Mouse (Mus musculus): ENCODE measurements around the gene Tmem89. TPM values are rescaled to one million over a fixed set of nuclear protein-coding genes. Genes with fewer than 3 reads are reported as not detected.
A peak's percentile ranks its signal among the peaks of the same experiment; 100 is the strongest.

The Tmem89 gene
- polyA plus RNA-seq (2015; fragmentation: Nextera tagmentation; extraction: Ambion mirVana): 0.78 and 1.1 TPM in 2 replicates

DNA sequence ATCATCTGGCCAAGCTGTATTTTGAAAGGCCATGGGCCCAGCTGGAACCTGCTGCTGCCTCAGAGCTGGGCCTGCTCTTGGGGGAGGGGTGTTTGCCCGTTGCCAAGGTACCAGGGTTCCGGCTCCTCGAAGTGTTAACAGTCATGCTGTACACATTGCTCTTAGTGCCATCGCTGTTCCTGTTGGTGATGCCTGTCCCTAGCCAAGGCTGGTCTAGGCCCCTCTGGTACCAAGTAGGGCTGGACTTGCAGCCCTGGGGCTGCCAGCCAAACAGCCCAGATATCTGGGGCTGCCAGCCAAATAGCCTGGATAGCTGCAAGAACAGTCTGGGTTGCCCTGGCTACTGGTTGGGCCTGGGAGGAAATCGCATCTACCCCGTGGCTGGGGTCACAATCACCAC is at the start of gene Tmem89:
Tmem89 (plus strand) TSS at position 129 of the 400 bp plus-strand sequence.
- Histone ChIP-seq H3K9ac (ENCODE audit: low read length) (no peak within 1 kb of the TSS), H3K36me3 (ENCODE audit: control insufficient read depth, insufficient read depth, low read length) (no peaks in the 10 kb centered on the region), H3K4me3 (ENCODE audit: low read length) (no peak within 1 kb of the TSS), H3K4me1 (replicated peaks; ENCODE audit: control insufficient read depth, insufficient read depth, low read length) (no peaks in the 10 kb centered on the region), H3K27ac (ENCODE audit: low read length) (no peak within 1 kb of the TSS), H3K4me2 (ENCODE audit: low read depth, low read length) (no peak within 1 kb of the TSS), H3K9me3 (ENCODE audit: control insufficient read depth, low read length) (no peaks in the 10 kb centered on the region), H3K27me3 (ENCODE audit: control insufficient read depth, insufficient read depth, low read depth, low read length) (no peaks in the 10 kb centered on the region)
- ATAC-seq (ENCODE audit: low read depth): peak; percentile 47
- WGBS: 46% methylated on average over 6 of the region's 6 CpGs

DNA sequence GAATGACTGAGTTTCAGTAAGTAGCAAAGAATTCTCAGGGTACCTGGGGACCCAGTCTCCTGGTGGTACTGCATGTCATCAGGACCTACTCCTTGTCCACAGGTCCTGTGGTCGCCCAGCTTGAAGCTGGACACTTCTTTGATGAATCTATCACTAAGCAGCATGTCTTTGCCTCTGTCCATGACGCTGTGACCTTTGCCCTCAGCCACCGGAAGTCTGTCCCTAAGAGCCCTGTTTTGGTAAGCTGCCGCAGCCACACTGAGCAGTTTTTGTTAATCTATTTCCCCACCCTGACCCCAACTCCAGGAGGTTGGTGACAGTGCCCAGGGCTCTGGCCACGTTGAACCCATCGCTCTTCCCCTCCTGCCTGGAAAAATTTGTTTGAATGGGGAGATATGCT is 2.1 kb upstream of the Tmem89 start:
- Histone ChIP-seq H3K27me3 (ENCODE audit: control insufficient read depth, insufficient read depth, low read depth, low read length) (no peaks in the 10 kb centered on the region), H3K4me1 (replicated peaks; ENCODE audit: control insufficient read depth, insufficient read depth, low read length) (no peaks in the 10 kb centered on the region), H3K4me2 (ENCODE audit: low read depth, low read length) (no peak overlapping the region), H3K9me3 (ENCODE audit: control insufficient read depth, low read length) (no peaks in the 10 kb centered on the region), H3K4me3 (ENCODE audit: low read length) (no peak overlapping the region), H3K9ac (ENCODE audit: low read length) (no peak overlapping the region), H3K27ac (ENCODE audit: low read length) (no peak overlapping the region), H3K36me3 (ENCODE audit: control insufficient read depth, insufficient read depth, low read length) (no peaks in the 10 kb centered on the region)
- WGBS: 62% methylated on average over 6 of the region's 6 CpGs
- no peak for ATAC-seq (ENCODE audit: low read depth)

DNA sequence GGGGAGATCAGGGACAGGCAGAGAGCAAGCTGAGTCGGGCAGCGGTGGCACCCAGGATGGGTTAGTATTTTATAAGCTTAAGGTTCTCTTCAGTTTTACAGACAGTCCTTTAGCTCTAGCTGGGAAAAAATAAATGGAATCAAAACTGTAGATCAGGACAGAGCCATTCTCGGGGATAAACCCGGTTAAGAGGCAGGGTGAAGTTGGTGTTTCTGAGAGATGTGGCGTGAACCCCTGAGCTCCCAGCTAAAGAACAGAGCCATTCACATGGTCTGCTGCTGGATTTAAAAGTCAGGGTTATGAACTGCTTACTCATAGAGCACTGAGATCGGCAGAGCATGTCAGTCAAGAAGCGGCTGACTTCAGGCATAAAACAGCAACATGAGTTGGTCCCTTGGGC is 1.3 kb upstream of the Tmem89 start:
- no peak overlapping the region for H3K4me2 ChIP-seq (ENCODE audit: low read depth, low read length)
- no peaks in the 10 kb centered on the region for H3K4me1 ChIP-seq (replicated peaks; ENCODE audit: control insufficient read depth, insufficient read depth, low read length)
- no peaks in the 10 kb centered on the region for H3K27me3 ChIP-seq (ENCODE audit: control insufficient read depth, insufficient read depth, low read depth, low read length)
- 83% methylated on average over 7 of the region's 7 CpGs for WGBS
- no peak overlapping the region for H3K4me3 ChIP-seq (ENCODE audit: low read length)
- H3K9me3 ChIP-seq (ENCODE audit: control insufficient read depth, low read length): no peaks in the 10 kb centered on the region
- no peak for ATAC-seq (ENCODE audit: low read depth)
- H3K9ac ChIP-seq (ENCODE audit: low read length): no peak overlapping the region
- H3K27ac ChIP-seq (ENCODE audit: low read length): no peak overlapping the region
- no peaks in the 10 kb centered on the region for H3K36me3 ChIP-seq (ENCODE audit: control insufficient read depth, insufficient read depth, low read length)

DNA sequence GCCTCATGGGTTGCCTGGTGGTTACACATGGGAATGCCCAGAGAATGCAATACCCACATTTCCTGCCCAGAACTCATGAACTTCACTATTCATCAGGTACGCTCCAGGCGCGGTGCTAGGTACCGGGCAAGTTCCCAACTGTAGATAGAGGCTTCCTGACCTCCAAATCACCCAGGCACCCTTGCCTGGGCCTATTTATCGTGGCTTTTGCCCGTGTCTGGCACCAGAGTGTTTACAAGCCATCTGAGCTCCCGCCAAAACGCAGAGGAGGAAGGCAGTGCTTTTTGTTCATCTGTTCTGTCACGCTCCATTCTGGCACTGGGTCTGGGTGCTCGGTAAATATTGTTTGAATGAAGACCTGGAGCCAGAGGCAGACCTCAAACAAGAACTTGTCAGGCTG is 798 bp upstream of the Tmem89 start:
- Histone ChIP-seq H3K9me3 (ENCODE audit: control insufficient read depth, low read length) (no peaks in the 10 kb centered on the region), H3K4me3 (ENCODE audit: low read length) (no peak overlapping the region), H3K4me2 (ENCODE audit: low read depth, low read length) (no peak overlapping the region), H3K27me3 (ENCODE audit: control insufficient read depth, insufficient read depth, low read depth, low read length) (no peaks in the 10 kb centered on the region), H3K4me1 (replicated peaks; ENCODE audit: control insufficient read depth, insufficient read depth, low read length) (no peaks in the 10 kb centered on the region), H3K27ac (ENCODE audit: low read length) (no peak overlapping the region), H3K36me3 (ENCODE audit: control insufficient read depth, insufficient read depth, low read length) (no peaks in the 10 kb centered on the region), H3K9ac (ENCODE audit: low read length) (no peak overlapping the region)
- ATAC-seq (ENCODE audit: low read depth): no peak
- WGBS: 60% methylated on average over 10 of the region's 10 CpGs

DNA sequence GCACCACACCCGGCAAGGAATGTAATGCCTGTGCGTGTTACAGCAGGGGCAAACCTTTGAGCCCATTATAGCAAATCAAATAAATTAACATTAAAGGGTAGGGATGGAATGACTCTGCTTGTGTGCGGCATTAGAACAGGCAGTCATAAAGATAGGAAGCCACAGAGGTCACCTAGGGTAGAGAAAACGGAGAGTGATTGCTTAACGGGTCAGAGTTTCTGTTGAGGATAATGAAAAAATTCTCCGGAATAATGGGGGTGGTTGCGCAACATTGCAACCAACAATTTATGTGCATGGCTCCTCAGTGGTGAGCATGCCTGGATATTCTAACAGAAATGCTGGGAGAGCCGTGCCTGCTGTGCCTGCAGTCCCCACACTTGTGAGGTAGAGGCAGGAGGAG is 11.5 kb downstream of the Tmem89 start:
- H3K4me3 ChIP-seq (ENCODE audit: low read length): no peak overlapping the region
- WGBS: 54% methylated on average over 8 of the region's 8 CpGs
- no peaks in the 10 kb centered on the region for H3K4me1 ChIP-seq (replicated peaks; ENCODE audit: control insufficient read depth, insufficient read depth, low read length)
- no peak for ATAC-seq (ENCODE audit: low read depth)
- H3K9ac ChIP-seq (ENCODE audit: low read length): no peak overlapping the region
- no peaks in the 10 kb centered on the region for H3K9me3 ChIP-seq (ENCODE audit: control insufficient read depth, low read length)
- no peaks in the 10 kb centered on the region for H3K36me3 ChIP-seq (ENCODE audit: control insufficient read depth, insufficient read depth, low read length)
- no peak overlapping the region for H3K4me2 ChIP-seq (ENCODE audit: low read depth, low read length)
- no peak overlapping the region for H3K27ac ChIP-seq (ENCODE audit: low read length)
- no peaks in the 10 kb centered on the region for H3K27me3 ChIP-seq (ENCODE audit: control insufficient read depth, insufficient read depth, low read depth, low read length)

DNA sequence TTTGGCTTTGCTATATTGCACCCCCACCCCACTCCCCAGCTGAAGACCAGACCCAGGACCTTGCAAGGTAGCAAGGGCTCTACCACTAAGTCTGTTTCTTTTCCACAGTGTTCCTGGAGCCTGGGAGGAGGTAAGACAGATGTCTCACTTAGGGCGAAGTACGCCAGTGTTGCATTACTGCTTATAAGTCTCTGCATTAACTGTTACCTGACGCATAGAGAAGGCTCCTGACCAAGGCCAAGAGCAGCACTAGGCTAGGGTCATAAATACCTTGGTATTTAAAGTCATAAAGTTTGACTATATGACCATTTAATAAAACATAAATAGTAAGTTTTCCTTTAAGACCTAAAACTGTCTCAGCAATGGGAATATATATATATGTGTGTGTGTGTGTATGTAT is 14.0 kb downstream of the Tmem89 start:
- no peak overlapping the region for H3K4me2 ChIP-seq (ENCODE audit: low read depth, low read length)
- H3K36me3 ChIP-seq (ENCODE audit: control insufficient read depth, insufficient read depth, low read length): no peaks in the 10 kb centered on the region
- H3K9ac ChIP-seq (ENCODE audit: low read length): no peak overlapping the region
- no peak for ATAC-seq (ENCODE audit: low read depth)
- H3K27me3 ChIP-seq (ENCODE audit: control insufficient read depth, insufficient read depth, low read depth, low read length): no peaks in the 10 kb centered on the region
- no peak overlapping the region for H3K27ac ChIP-seq (ENCODE audit: low read length)
- WGBS: 78% methylated on average over 3 of the region's 3 CpGs
- H3K4me1 ChIP-seq (replicated peaks; ENCODE audit: control insufficient read depth, insufficient read depth, low read length): no peaks in the 10 kb centered on the region
- no peak overlapping the region for H3K4me3 ChIP-seq (ENCODE audit: low read length)
- no peaks in the 10 kb centered on the region for H3K9me3 ChIP-seq (ENCODE audit: control insufficient read depth, low read length)

DNA sequence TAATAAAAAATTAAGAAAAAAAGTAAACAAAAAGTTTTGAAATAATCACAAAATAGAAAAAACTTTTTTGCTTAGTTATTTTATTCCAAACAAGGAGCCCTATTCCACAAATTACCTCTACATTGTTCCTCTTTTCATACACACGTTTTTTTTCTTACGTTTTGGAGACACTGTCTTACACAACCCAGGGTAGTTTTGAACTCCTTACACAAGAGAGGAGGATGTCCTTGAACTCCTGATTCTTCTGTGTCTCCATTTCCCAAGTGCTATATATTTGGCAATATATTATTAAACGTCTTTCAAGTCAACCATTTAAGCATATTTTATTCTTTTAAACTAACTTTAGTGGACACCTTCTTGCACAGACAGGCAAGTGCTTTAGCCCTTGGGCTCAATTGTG is 21.6 kb downstream of the Tmem89 start:
- no peak overlapping the region for H3K27ac ChIP-seq (ENCODE audit: low read length)
- no peaks in the 10 kb centered on the region for H3K27me3 ChIP-seq (ENCODE audit: control insufficient read depth, insufficient read depth, low read depth, low read length)
- peak overlapping the region; percentile 99; the same call in 1 of the 2 replicates for H3K4me3 ChIP-seq (ENCODE audit: low read length)
- ATAC-seq (ENCODE audit: low read depth): no peak
- no peaks in the 10 kb centered on the region for H3K9me3 ChIP-seq (ENCODE audit: control insufficient read depth, low read length)
- WGBS: 10% methylated on average over 3 of the region's 3 CpGs
- peaks cover 4% of the 10 kb centered on the region for H3K4me1 ChIP-seq (replicated peaks; ENCODE audit: control insufficient read depth, insufficient read depth, low read length)
- peaks cover 18% of the 10 kb centered on the region for H3K36me3 ChIP-seq (ENCODE audit: control insufficient read depth, insufficient read depth, low read length)
- no peak overlapping the region for H3K9ac ChIP-seq (ENCODE audit: low read length)
- no peak overlapping the region for H3K4me2 ChIP-seq (ENCODE audit: low read depth, low read length)

DNA sequence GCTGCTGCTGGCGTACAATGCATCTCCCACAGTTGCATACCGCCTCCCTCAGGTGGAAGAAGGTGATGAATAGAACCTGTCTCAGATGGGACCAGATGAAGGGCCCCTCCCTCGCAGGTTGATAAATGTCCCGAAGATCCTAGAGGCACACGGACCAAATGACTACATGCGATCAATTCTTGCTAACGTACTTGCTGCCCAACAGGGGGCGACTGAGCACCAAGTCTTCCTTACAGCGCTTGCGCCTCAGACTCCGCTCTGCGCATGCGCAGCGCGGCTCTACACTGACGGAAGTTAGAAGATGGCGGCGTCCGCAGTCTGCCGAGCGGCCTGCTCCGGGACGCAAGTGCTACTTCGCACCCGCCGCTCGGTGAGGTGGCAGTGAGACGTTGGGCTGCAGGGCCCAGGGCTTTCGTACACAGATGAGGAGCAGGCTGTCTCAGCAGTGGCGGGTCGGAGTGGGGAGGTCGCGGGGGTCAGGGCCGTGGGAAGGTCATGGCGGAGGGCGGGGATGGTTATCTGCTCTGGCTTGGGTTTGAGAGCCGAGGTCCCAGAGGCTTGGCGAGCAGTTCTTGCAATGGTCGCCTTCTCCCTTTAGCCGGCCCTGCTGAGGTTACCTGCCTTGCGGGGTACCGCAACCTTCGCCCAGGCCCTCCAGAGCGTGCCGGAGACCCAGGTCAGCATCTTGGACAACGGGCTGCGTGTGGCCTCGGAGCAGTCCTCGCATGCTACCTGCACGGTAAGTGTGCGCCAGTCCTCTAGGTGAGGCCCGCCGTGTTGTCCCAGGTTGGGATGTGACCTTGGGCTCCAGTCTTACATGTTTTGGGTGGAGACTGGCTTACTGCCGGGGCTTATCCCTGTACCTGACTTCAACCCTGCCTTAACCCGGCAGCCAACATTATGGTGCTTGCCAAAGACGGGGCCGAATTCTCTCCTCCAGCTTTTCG is 22.3 kb downstream of the Tmem89 start, which contains the start of gene Uqcrc1:
Uqcrc1 (plus strand) TSS at position 216 of the 947 bp plus-strand sequence.
- Histone ChIP-seq H3K4me1 (replicated peaks; ENCODE audit: control insufficient read depth, insufficient read depth, low read length) (peaks cover 4% of the 10 kb centered on the region), H3K9me3 (ENCODE audit: control insufficient read depth, low read length) (no peaks in the 10 kb centered on the region), H3K9ac (ENCODE audit: low read length) (peak within 1 kb of the TSS; percentile 78), H3K27me3 (ENCODE audit: control insufficient read depth, insufficient read depth, low read depth, low read length) (no peaks in the 10 kb centered on the region), H3K36me3 (ENCODE audit: control insufficient read depth, insufficient read depth, low read length) (peaks cover 21% of the 10 kb centered on the region), H3K27ac (ENCODE audit: low read length) (0 out of 2 replicates have a peak within 1 kb of the TSS, but pooled peaks have one; percentile 2), H3K4me3 (ENCODE audit: low read length) (peak within 1 kb of the TSS; percentile 99), H3K4me2 (ENCODE audit: low read depth, low read length) (peak within 1 kb of the TSS; percentile 89)
- peak; percentile 91 for ATAC-seq (ENCODE audit: low read depth)
- WGBS: under 1% methylated on average over 58 of the region's 58 CpGs

DNA sequence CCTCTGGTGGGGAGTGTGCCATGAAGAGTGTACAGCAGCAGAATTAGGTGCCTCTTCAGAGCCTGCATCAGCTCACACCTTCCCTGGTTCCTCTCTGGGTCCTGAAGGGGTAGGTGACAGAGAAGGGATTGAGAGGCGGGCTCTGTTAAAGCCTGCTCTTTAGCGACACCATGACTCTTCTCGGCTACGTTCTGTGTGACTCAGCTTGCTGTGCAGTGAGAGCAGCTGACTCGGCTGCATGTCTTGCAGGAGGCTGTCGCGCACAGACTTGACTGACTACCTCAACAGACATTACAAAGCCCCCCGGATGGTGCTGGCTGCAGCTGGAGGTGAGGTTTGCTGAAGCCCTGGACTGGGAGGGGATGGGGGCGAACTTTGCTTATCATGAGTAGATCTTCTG is 30.7 kb downstream of the Tmem89 start:
- ATAC-seq (ENCODE audit: low read depth): no peak
- WGBS: 73% methylated on average over 9 of the region's 9 CpGs
- no peaks in the 10 kb centered on the region for H3K27me3 ChIP-seq (ENCODE audit: control insufficient read depth, insufficient read depth, low read depth, low read length)
- no peaks in the 10 kb centered on the region; the same call in 1 of the 2 replicates for H3K4me1 ChIP-seq (replicated peaks; ENCODE audit: control insufficient read depth, insufficient read depth, low read length)
- no peak overlapping the region for H3K4me2 ChIP-seq (ENCODE audit: low read depth, low read length)
- no peak overlapping the region for H3K27ac ChIP-seq (ENCODE audit: low read length)
- H3K9me3 ChIP-seq (ENCODE audit: control insufficient read depth, low read length): no peaks in the 10 kb centered on the region
- no peak overlapping the region for H3K4me3 ChIP-seq (ENCODE audit: low read length)
- H3K36me3 ChIP-seq (ENCODE audit: control insufficient read depth, insufficient read depth, low read length): peaks cover 57% of the 10 kb centered on the region
- H3K9ac ChIP-seq (ENCODE audit: low read length): no peak overlapping the region
